Mouse (Mus musculus) testis, adult 2 months (tissue): ENCODE measurements around the gene Olfr455. TPM values are rescaled to one million over a fixed set of nuclear protein-coding genes. Genes with fewer than 3 reads are reported as not detected.

ENCODE experiments used
- H3K27ac ChIP-seq: fragments of 200-500 bp; 2 replicates; pipeline ENCODE4 v1.5.1; 2012; ENCODE audit warnings: low read depth, low read length; ENCODE audit not compliant: control insufficient read depth, insufficient read depth
- H3K27me3 ChIP-seq: fragments of 200-500 bp; 2 replicates; pipeline ENCODE4 v1.6.1; 2012; ENCODE audit warnings: mild to moderate bottlenecking, low read length, moderate library complexity; ENCODE audit not compliant: control insufficient read depth, insufficient read depth
- H3K36me3 ChIP-seq: fragments of 200-500 bp; 2 replicates; pipeline ENCODE4 v1.6.1; 2012; ENCODE audit warnings: mild to moderate bottlenecking, low read length; ENCODE audit not compliant: control insufficient read depth, insufficient read depth
- H3K4me1 ChIP-seq: fragments of 200-500 bp; 2 replicates; pipeline ENCODE4 v1.6.1; 2012; ENCODE audit warnings: low read length; ENCODE audit not compliant: control insufficient read depth, insufficient read depth
- H3K4me3 ChIP-seq: fragments of 200-500 bp; 2 replicates; pipeline ENCODE4 v1.5.1; 2012; ENCODE audit warnings: low read depth, mild to moderate bottlenecking, low read length, moderate library complexity, mixed read lengths; ENCODE audit not compliant: control insufficient read depth
- CTCF ChIP-seq: fragments of 200-500 bp; IDR thresholded peaks from 2 replicates; pipeline ENCODE4 v1.5.1; 2012; ENCODE audit warnings: low read depth, mild to moderate bottlenecking, inconsistent platforms, low read length, moderate library complexity; ENCODE audit not compliant: control insufficient read depth, insufficient read depth, insufficient replicate concordance
- POLR2A ChIP-seq: fragments of 200-500 bp; IDR thresholded peaks from 2 replicates; pipeline ENCODE4 v1.6.1; 2012; ENCODE audit warnings: low read depth, mild to moderate bottlenecking, inconsistent platforms, low read length, moderate library complexity; ENCODE audit not compliant: control insufficient read depth
- polyA plus RNA-seq: library from polyadenylated mRNA; depleted of rRNA; stranded (reverse); fragments of >200 nt; gene quantifications from 2 replicates; pipeline ENCODE4 v1.2.3, GENCODE M21; 2012; rRNA removed

Gene Olfr455
- polyA plus RNA-seq, result 0.02 and 0.15 TPM in 2 replicates

DNA sequence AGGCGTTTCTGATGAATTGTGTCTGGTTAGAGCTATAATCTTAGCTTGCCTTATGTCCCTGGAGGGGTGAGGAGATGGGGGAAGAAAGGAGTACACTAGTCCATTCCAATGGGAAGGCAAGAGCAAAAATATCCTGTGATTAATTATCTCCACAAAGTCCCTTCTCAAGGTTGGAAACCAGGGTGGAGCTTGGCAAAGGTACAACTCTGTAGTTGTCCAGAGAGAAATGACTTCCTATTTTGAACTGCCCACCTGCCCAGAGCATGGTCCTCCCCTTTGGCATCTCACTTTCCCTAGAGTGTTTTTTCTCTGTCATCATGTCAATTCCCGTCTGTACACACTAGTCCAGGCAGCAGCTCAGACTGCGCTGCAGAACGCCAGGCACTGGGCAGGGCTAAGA is at the start of gene Olfr455:
Gene Olfr455 (minus strand): TSS at position 127 of the 400 bp plus-strand sequence.
- Histone ChIP-seq H3K27me3 (no peaks in the 10 kb centered on the region), H3K27ac (no peak within 1 kb of the TSS)
- TF ChIP-seq CTCF, result no peak

DNA sequence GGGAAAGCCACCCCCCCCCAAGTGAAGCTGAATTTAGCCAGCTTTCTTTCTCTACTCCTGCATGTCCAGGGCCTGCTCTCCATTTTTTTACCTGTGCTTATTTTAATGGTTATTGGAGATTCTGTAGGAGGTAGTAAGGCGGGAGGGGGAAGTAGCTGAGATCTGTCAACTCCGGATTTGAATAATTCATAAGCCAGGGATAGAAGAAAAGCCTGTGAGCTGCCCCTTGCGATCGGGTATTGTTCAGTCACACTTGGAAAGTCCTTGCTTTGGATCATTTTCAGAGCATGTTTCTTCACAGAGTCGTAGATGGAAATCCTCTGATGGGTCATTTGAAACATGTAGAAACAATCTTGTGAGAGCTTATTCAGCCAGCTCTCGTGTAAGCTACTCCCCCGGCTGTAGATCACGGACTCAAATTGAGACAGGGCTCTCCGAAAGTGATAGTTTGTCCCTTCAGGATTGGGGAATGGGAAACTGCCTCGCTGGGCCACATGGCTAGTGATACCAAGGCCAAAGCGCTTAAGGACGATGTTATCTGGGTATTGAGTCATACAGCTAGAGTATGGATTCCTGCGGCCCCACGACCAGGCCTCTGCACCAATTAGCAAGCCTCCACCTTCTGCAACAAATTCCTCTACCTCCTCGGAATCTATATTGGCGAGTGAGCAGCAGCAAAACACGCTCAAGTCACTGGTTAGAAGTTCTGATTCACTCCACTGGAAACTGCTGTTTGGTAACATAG is 45.9 kb upstream of the Olfr455 start:
- no peak for TF ChIP-seq CTCF
- TF ChIP-seq POLR2A, result no peak
- Histone ChIP-seq H3K4me1 (peaks cover 3% of the 10 kb centered on the region; the same call in 1 of the 2 replicates), H3K27me3 (no peaks in the 10 kb centered on the region), H3K36me3 (no peaks in the 10 kb centered on the region), H3K4me3 (no peak overlapping the region), H3K27ac (no peak overlapping the region)

More for the DNA sequence above, at the start of gene Olfr455:
- Histone ChIP-seq H3K4me1 (no peaks in the 10 kb centered on the region), H3K4me3 (no peak within 1 kb of the TSS), H3K36me3 (no peaks in the 10 kb centered on the region)

- no peaks in the 10 kb centered on the region for H3K27me3 ChIP-seq
- no peaks in the 10 kb centered on the region for H3K36me3 ChIP-seq
- no peak overlapping the region for H3K27ac ChIP-seq
- TF ChIP-seq CTCF, result no peak
- TF ChIP-seq POLR2A, result no peak
- no peaks in the 10 kb centered on the region for H3K4me1 ChIP-seq
- no peak overlapping the region for H3K4me3 ChIP-seq
These were observed 39.2 kb upstream of the Olfr455 start for GRCm38 (mm10) chr6:42586569-42586968.

- H3K27ac ChIP-seq, result no peak overlapping the region
These were observed 36.1 kb upstream of the Olfr455 start for GRCm38 (mm10) chr6:42583488-42583872.

GRCm38 (mm10) chr6:42582741-42583487 is 35.5 kb upstream of the Olfr455 start:
- no peaks in the 10 kb centered on the region for H3K27me3 ChIP-seq
- H3K27ac ChIP-seq, result no peak overlapping the region
- TF ChIP-seq POLR2A (no peak), CTCF (no peak)
- no peaks in the 10 kb centered on the region for H3K4me1 ChIP-seq
- no peak overlapping the region for H3K4me3 ChIP-seq
- no peaks in the 10 kb centered on the region for H3K36me3 ChIP-seq

More at GRCm38 (mm10) chr6:42583488-42583872, 36.1 kb upstream of the Olfr455 start:
- TF ChIP-seq POLR2A (no peak), CTCF (peak; percentile 47; the same call in 1 of the 2 replicates)
- no peaks in the 10 kb centered on the region for H3K36me3 ChIP-seq
- H3K4me1 ChIP-seq, result no peaks in the 10 kb centered on the region
- no peaks in the 10 kb centered on the region for H3K27me3 ChIP-seq
- no peak overlapping the region for H3K4me3 ChIP-seq

- no peak overlapping the region for H3K4me3 ChIP-seq
These were observed 31.3 kb upstream of the Olfr455 start for GRCm38 (mm10) chr6:42578678-42579077.

DNA sequence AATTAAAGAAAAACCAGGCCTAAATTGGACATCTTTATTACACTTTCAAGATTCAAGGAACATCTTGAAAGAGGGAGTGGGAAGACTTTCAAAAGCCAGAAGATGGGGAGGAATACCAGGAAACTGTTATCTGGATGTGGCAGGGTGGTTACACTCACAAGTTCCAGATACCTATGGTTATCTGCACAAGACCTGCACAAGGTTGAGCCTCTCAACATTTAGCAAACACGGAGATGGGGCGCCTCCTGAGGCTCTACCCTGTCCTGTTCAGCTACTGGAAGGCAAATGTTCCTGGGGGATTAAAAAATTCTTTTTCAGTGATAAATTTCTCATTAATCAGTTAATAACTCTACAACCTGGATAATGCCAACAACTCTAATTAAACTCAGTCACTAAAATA is 30.0 kb upstream of the Olfr455 start:
- Histone ChIP-seq H3K4me1 (no peaks in the 10 kb centered on the region), H3K27ac (no peak overlapping the region), H3K4me3 (no peak overlapping the region), H3K36me3 (no peaks in the 10 kb centered on the region), H3K27me3 (no peaks in the 10 kb centered on the region)
- TF ChIP-seq CTCF (no peak), POLR2A (no peak)

More at GRCm38 (mm10) chr6:42578678-42579077, 31.3 kb upstream of the Olfr455 start:
- TF ChIP-seq POLR2A (no peak), CTCF (no peak)
- no peaks in the 10 kb centered on the region for H3K36me3 ChIP-seq
- H3K27me3 ChIP-seq, result no peaks in the 10 kb centered on the region
- H3K4me1 ChIP-seq, result no peaks in the 10 kb centered on the region
- H3K27ac ChIP-seq, result no peak overlapping the region
